Mouse (Mus musculus) ES-E14 (cell line): Measurements from ENCODE around the gene Dmwd.

Source experiments
- MAFK ChIP-seq: IDR thresholded peaks from 2 replicates; pipeline ENCODE4 v1.6.1; 2014; ENCODE audit warnings: mild to moderate bottlenecking, low read depth, low read length, inconsistent platforms; ENCODE audit not compliant: insufficient read depth
- ZC3H11A ChIP-seq: IDR thresholded peaks from 2 replicates; pipeline ENCODE4 v1.6.1; 2012; ENCODE audit warnings: low read depth, mild to moderate bottlenecking, inconsistent platforms, low read length, borderline replicate concordance
- ZNF384 ChIP-seq: IDR thresholded peaks from 2 replicates; pipeline ENCODE4 v1.6.1; 2012; ENCODE audit warnings: low read depth, low read length, inconsistent platforms

DNA sequence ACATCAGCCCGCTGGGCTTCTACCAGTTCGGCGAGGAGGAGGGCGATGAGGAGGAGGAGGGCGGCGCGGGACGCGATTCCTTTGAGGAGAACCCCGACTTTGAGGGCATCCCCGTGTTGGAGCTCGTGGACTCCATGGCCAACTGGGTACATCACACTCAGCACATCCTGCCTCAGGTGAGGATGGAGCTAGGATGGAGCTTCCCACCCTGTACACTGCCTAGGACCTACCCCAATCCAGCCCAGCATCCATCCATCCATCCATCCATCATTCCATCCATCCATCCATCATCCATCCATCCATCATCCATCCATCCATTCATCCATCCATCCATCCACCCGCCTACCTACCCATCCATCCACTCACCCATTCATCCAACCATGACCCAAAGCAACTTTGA, 10.1 kb upstream of the Dmwd start:
- TF ChIP-seq ZC3H11A, result no peak
- no peak for TF ChIP-seq ZNF384
- TF ChIP-seq MAFK, result no peak
